Mouse (Mus musculus) intestine, embryonic 16.5 days (tissue): ENCODE measurements around the gene Gm49373. TPM values are rescaled to one million over a fixed set of nuclear protein-coding genes. Genes with fewer than 3 reads are reported as not detected.

Experiments used
- ATAC-seq: fragments of 200-750 bp; cut with Nextera tagmentation; 2 replicates; pipeline ENCODE4 v1.8.0; 2017; ENCODE audit warnings: moderate TSS enrichment, moderate library complexity
- H3K27ac ChIP-seq: fragments of 300-500 bp; sonication (generic); 2 replicates; pipeline ENCODE4 v1.5.1; 2014; ENCODE audit warnings: mild to moderate bottlenecking, low read length
- H3K27me3 ChIP-seq: fragments of 300-500 bp; sonication (generic); replicated peaks from 2 replicates; pipeline ENCODE4 v1.6.1; 2014; ENCODE audit warnings: low read length, control low read depth, mixed read lengths; ENCODE audit not compliant: control insufficient read depth, insufficient read depth
- H3K36me3 ChIP-seq: fragments of 300-500 bp; sonication (generic); 2 replicates; pipeline ENCODE4 v1.6.1; 2014; ENCODE audit warnings: low read length, control low read depth; ENCODE audit not compliant: control insufficient read depth, insufficient read depth
- H3K4me1 ChIP-seq: fragments of 300-500 bp; sonication (generic); 2 replicates; pipeline ENCODE4 v1.6.1; 2014; ENCODE audit warnings: low read length, control low read depth, mixed read lengths; ENCODE audit not compliant: control insufficient read depth, insufficient read depth
- H3K4me2 ChIP-seq: fragments of 300-500 bp; sonication (generic); 2 replicates; pipeline ENCODE4 v1.6.1; 2014; ENCODE audit warnings: low read depth, low read length, control low read depth
- H3K4me3 ChIP-seq: fragments of 300-500 bp; sonication (generic); 2 replicates; pipeline ENCODE4 v1.5.1; 2014; ENCODE audit warnings: mild to moderate bottlenecking, low read length
- H3K9ac ChIP-seq: fragments of 300-500 bp; sonication (generic); 2 replicates; pipeline ENCODE4 v1.6.1; 2014; ENCODE audit warnings: low read depth, low read length
- H3K9me3 ChIP-seq: fragments of 300-500 bp; sonication (generic); 2 replicates; pipeline ENCODE4 v1.6.1; 2016; ENCODE audit warnings: low read length, control low read depth; ENCODE audit not compliant: control insufficient read depth
- WGBS: fragments of 180-500 bp; shearing (Covaris S2); extraction: QIAGEN DNeasy Blood & Tissue Kit; methylation state at CpG from one replicate; pipeline ENCODE4 v1.1.7; 2014; 5-methylcytosine and 5-hydroxymethylcytosine counted together
- polyA plus RNA-seq: library from polyadenylated mRNA; unstranded; fragments of >200 nt; fragmentation: Nextera tagmentation; extraction: Ambion mirVana; gene quantifications from 2 replicates; pipeline ENCODE4 v1.2.1, GENCODE M21; 2015

The Gm49373 gene
- polyA plus RNA-seq, 1 experiment from 2014 or later: 0.44 TPM

DNA sequence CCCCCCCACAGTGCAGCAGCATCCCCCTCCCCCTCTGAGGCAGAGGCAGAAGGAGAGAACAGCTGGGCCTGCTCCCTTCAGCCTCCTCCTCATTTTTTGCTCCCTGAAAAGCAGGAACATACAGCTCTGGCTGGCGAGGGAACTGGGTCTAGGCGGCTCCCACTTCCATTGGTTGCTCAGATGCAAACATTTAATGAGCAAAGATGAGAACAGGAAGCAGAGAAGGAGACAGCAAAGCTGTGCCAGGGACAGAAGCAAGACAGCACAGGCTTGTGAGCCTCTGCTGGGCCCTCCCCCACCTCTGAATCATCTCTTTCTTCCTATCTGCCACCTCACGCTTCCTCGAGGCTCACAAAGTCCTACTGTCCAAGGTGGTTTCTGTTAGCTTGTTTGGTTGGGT lies 31.6 kb downstream of the Gm49373 start:
- Histone ChIP-seq H3K27me3 (peaks cover 26% of the 10 kb centered on the region), H3K4me2 (no peak overlapping the region), H3K9me3 (no peaks in the 10 kb centered on the region), H3K4me1 (peaks cover 21% of the 10 kb centered on the region), H3K4me3 (no peak overlapping the region), H3K9ac (no peak overlapping the region), H3K27ac (no peak overlapping the region), H3K36me3 (no peaks in the 10 kb centered on the region)
- 31% methylated on average over 4 of the region's 4 CpGs for WGBS
- ATAC-seq: no peak

DNA sequence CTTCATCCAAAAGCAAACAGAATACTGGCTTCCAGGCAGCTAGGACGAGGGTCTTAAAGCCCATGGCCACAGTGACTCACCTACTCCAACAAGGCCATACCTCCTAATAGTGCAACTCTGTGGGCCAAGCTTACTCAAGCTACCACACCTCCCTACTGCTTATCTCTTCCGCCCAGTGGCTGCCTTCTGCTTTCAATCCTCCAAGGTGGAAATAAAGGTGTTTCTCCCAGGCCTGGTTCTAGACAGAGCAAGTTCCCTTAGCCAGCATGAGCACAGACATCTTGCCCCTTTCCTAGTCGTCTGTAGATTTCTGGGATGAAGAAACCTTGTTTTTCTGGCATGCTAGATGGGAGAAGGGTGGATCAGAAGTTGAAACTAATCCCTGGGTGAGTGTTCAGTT lies 33.1 kb downstream of the Gm49373 start:
- no peak for ATAC-seq
- Histone ChIP-seq H3K4me3 (no peak overlapping the region), H3K4me1 (peaks cover 21% of the 10 kb centered on the region), H3K27me3 (peaks cover 41% of the 10 kb centered on the region), H3K9me3 (no peaks in the 10 kb centered on the region), H3K36me3 (no peaks in the 10 kb centered on the region), H3K4me2 (no peak overlapping the region), H3K9ac (no peak overlapping the region), H3K27ac (no peak overlapping the region)
- 77% methylated on average over 3 of the region's 3 CpGs for WGBS

GRCm38 (mm10) chr9:21037481-21037891 lies 35.4 kb downstream of the Gm49373 start:
- H3K9me3 ChIP-seq: no peaks in the 10 kb centered on the region
- peak overlapping the region; percentile 64 for H3K4me2 ChIP-seq
- peak overlapping the region; percentile 59; the same call in 1 of the 2 replicates for H3K9ac ChIP-seq
- peaks cover 59% of the 10 kb centered on the region for H3K27me3 ChIP-seq
- H3K36me3 ChIP-seq: no peaks in the 10 kb centered on the region
- peaks cover 31% of the 10 kb centered on the region for H3K4me1 ChIP-seq
- H3K4me3 ChIP-seq: peak overlapping the region; percentile 48
- 4% methylated on average over 31 of the region's 31 CpGs for WGBS
- ATAC-seq: no peak
- no peak overlapping the region for H3K27ac ChIP-seq

DNA sequence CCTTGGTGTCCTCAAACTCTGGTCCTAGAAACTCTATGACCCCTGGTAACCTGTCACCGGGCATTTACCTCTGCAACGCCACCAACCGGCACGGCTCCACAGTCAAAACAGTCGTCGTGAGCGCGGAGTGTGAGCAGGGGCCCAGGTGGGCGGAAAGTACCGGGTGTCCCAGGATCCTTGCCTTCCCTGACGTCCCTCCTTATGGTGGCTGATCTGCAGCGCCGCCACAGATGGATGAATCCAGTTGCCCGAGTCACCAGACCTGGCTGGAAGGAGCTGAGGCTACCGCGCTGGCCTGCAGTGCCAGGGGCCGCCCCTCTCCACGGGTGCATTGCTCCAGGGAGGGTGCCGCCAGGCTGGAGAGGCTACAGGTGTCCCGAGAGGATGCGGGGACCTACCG lies 36.2 kb downstream of the Gm49373 start:
- Histone ChIP-seq H3K4me2 (no peak overlapping the region; the same call in 1 of the 2 replicates), H3K27ac (no peak overlapping the region), H3K4me1 (peaks cover 39% of the 10 kb centered on the region), H3K9ac (no peak overlapping the region), H3K36me3 (no peaks in the 10 kb centered on the region), H3K9me3 (no peaks in the 10 kb centered on the region), H3K4me3 (no peak overlapping the region), H3K27me3 (peaks cover 67% of the 10 kb centered on the region)
- ATAC-seq: no peak
- 4% methylated on average over 22 of the region's 22 CpGs for WGBS

DNA sequence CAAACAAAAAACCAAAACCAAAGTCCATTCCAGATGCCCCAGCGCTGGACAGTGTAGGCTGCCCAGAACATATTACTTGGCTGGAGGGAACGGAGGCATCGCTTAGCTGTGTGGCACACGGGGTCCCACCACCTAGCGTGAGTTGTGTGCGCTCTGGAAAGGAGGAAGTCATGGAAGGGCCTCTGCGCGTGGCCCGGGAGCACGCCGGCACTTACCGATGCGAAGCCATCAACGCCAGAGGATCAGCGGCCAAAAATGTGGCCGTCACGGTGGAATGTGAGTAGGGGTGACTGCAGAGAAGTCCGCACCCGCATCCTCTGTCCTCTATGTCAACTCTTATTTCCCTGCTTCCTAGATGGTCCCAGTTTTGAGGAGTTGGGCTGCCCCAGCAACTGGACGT lies 36.7 kb downstream of the Gm49373 start:
- peaks cover 40% of the 10 kb centered on the region for H3K4me1 ChIP-seq

DNA sequence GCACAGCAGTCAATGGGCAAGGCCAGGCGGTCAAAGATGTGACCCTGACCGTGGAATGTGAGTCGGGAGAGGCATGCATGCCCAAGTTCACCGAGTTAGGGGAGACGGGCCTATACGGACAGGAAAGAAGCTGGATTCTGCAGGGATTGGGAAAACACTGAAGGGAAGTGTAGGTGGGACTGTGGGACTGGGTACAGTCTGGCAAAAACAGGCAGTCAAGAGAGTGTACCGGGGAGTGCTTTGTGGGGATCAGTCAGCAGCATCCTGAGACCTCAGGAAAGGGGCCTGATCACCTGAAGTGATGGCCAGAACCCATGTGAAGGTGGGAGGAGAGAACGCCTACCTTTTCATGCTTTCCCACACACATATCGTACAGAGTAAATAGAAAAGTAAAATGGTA lies 37.3 kb downstream of the Gm49373 start:
- Histone ChIP-seq H3K4me2 (no peak overlapping the region), H3K9ac (no peak overlapping the region), H3K27ac (no peak overlapping the region), H3K4me3 (no peak overlapping the region), H3K27me3 (peaks cover 69% of the 10 kb centered on the region), H3K9me3 (no peaks in the 10 kb centered on the region), H3K36me3 (no peaks in the 10 kb centered on the region), H3K4me1 (peaks cover 44% of the 10 kb centered on the region)
- WGBS: 28% methylated on average over 9 of the region's 9 CpGs
- no peak for ATAC-seq

More for the DNA sequence above, 36.7 kb downstream of the Gm49373 start:
- 17% methylated on average over 20 of the region's 20 CpGs for WGBS
- H3K36me3 ChIP-seq: no peaks in the 10 kb centered on the region
- no peak overlapping the region for H3K9ac ChIP-seq
- no peak for ATAC-seq
- H3K4me2 ChIP-seq: no peak overlapping the region
- no peak overlapping the region for H3K27ac ChIP-seq
- H3K9me3 ChIP-seq: no peaks in the 10 kb centered on the region
- H3K27me3 ChIP-seq: peaks cover 69% of the 10 kb centered on the region
- H3K4me3 ChIP-seq: 0 out of 2 replicates have a peak overlapping the region, but pooled peaks have one; percentile 3

DNA sequence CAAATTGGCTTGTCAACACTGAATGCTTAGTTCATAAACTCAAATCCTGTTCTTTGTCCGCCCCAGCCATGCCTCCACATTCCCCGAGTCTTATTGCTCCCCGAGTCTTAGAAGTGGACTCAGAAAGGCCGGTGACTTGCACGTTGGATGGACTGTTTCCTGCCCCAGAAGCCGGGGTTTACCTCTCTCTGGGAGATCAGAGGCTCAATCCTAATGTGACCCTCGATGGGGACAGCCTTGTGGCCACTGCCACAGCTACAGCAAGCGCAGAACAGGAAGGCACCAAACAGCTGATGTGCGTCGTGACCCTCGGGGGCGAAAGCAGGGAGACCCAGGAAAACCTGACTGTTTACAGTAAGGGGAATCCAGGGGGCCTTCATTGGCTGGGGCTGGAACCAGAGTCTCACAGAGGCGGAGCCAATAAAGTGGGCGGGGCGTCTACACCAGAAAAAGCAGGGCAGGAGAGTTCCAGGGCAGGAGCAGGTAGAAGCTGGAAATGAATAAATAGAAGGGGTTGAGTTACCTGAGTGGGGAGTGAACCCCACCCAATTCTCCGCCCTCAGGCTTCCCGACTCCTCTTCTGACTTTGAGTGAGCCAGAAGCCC lies 38.3 kb downstream of the Gm49373 start:
- H3K4me1 ChIP-seq: peaks cover 50% of the 10 kb centered on the region
- H3K27ac ChIP-seq: no peak overlapping the region
- H3K9ac ChIP-seq: no peak overlapping the region
- no peaks in the 10 kb centered on the region for H3K9me3 ChIP-seq
- WGBS: 5% methylated on average over 17 of the region's 17 CpGs
- H3K36me3 ChIP-seq: no peaks in the 10 kb centered on the region
- no peak overlapping the region for H3K4me2 ChIP-seq
- no peak overlapping the region for H3K4me3 ChIP-seq
- peaks cover 73% of the 10 kb centered on the region for H3K27me3 ChIP-seq
- no peak for ATAC-seq

GRCm38 (mm10) chr9:21033136-21033535 lies 39.8 kb downstream of the Gm49373 start:
- under 1% methylated on average over 34 of the region's 34 CpGs for WGBS
- Histone ChIP-seq H3K27me3 (peaks cover 69% of the 10 kb centered on the region), H3K4me1 (peaks cover 56% of the 10 kb centered on the region), H3K36me3 (no peaks in the 10 kb centered on the region), H3K9me3 (no peaks in the 10 kb centered on the region), H3K9ac (peak overlapping the region; percentile 64), H3K27ac (no peak overlapping the region), H3K4me3 (peak overlapping the region; percentile 62), H3K4me2 (peak overlapping the region; percentile 98)
- peak; percentile 61 for ATAC-seq

DNA sequence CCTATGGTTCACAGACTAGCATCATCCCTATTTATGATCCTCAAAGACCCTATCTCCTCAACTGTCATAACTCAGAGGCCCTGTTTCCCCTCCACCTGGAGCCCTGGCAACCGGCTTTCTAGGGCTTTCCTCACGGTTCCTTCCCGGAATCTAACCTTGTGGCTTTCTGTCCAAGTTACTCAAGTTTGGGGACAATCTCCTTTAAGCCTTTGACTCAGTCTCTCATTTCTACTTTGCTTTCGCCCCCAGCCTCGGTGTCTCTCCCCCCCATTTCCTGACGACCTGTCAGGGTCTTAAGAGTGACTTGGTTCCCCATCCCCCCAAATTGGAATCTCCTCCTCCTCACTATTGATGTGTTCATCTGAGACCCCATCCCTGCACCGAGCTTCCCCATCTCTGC lies 40.4 kb downstream of the Gm49373 start:
- no peak for ATAC-seq
- no peaks in the 10 kb centered on the region for H3K9me3 ChIP-seq
- no peak overlapping the region for H3K9ac ChIP-seq
- H3K36me3 ChIP-seq: no peaks in the 10 kb centered on the region
- H3K4me2 ChIP-seq: peak overlapping the region; percentile 98
- 2% methylated on average over 7 of the region's 7 CpGs for WGBS
- H3K4me1 ChIP-seq: peaks cover 52% of the 10 kb centered on the region
- peaks cover 62% of the 10 kb centered on the region for H3K27me3 ChIP-seq
- H3K27ac ChIP-seq: no peak overlapping the region
- H3K4me3 ChIP-seq: peak overlapping the region; percentile 62

DNA sequence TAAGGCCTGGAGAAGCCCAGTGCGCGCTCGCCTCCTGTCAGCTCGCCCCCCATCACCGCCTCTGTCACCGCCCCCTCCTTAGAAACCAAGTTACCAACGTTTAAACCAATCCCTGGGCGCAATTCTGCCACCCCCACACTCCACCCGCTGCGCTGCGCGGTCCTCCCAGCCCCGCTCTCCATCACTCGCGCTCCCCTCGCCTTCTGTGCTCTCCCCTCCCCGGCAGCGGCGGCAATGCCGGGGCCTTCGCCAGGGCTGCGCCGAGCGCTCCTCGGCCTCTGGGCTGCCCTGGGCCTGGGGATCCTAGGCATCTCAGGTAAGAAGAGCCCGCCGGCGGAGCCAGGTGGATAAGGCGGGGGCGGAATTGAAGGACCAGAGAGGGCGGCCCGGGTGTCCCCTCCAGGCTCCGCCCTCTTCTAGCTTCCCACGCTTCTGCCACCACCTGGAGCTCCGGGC lies 41.0 kb downstream of the Gm49373 start, which contains the start of gene Icam5:
Icam5 (plus strand) TSS at position 178 of the 456 bp plus-strand sequence.
- no peak within 1 kb of the TSS for H3K27ac ChIP-seq
- no peaks in the 10 kb centered on the region for H3K9me3 ChIP-seq
- peak within 1 kb of the TSS; percentile 62 for H3K4me3 ChIP-seq
- under 1% methylated on average over 34 of the region's 35 CpGs for WGBS
- peak within 1 kb of the TSS; percentile 98 for H3K4me2 ChIP-seq
- peaks cover 56% of the 10 kb centered on the region for H3K27me3 ChIP-seq
- H3K36me3 ChIP-seq: no peaks in the 10 kb centered on the region
- peak within 1 kb of the TSS; percentile 59; the same call in 1 of the 2 replicates for H3K9ac ChIP-seq
- ATAC-seq: peak; percentile 1; the same call in 1 of the 2 replicates
- H3K4me1 ChIP-seq: peaks cover 47% of the 10 kb centered on the region
